Mouse (Mus musculus) embryonic facial prominence, embryonic 14.5 days (tissue): Measurements from ENCODE around the gene Pitpna. TPM values are rescaled to one million over a fixed set of nuclear protein-coding genes. Genes with fewer than 3 reads are reported as not detected.

Source experiments
- ATAC-seq: fragments of 200-750 bp; cut with Nextera tagmentation; 2 replicates; pipeline ENCODE4 v1.8.0; 2017; ENCODE audit warnings: low read depth, moderate number of reproducible peaks, moderate TSS enrichment
- DNase-seq: peaks from one replicate; pipeline ENCODE4 v3.0.0-alpha.2; 2015; ENCODE audit warnings: low spot score
- H3K27ac ChIP-seq: fragments of 300-500 bp; sonication (generic); replicated peaks from 2 replicates; pipeline ENCODE4 v1.5.1; 2014; ENCODE audit warnings: low read depth, mild to moderate bottlenecking, low read length, moderate library complexity
- H3K27me3 ChIP-seq: fragments of 300-500 bp; sonication (generic); replicated peaks from 2 replicates; pipeline ENCODE4 v1.6.1; 2014; ENCODE audit warnings: low read length; ENCODE audit not compliant: control insufficient read depth, insufficient read depth
- H3K36me3 ChIP-seq: fragments of 300-500 bp; sonication (generic); 2 replicates; pipeline ENCODE4 v1.6.1; 2014; ENCODE audit warnings: low read length, mixed read lengths; ENCODE audit not compliant: control insufficient read depth, insufficient read depth
- H3K4me1 ChIP-seq: fragments of 300-500 bp; sonication (generic); 2 replicates; pipeline ENCODE4 v1.6.1; 2014; ENCODE audit warnings: antibody characterized with exemption, low read length; ENCODE audit not compliant: control insufficient read depth, insufficient read depth
- H3K4me2 ChIP-seq: fragments of 300-500 bp; sonication (generic); 2 replicates; pipeline ENCODE4 v1.6.1; 2014; ENCODE audit warnings: low read depth, mild to moderate bottlenecking, low read length, moderate library complexity, mixed read lengths
- H3K4me3 ChIP-seq: fragments of 300-500 bp; sonication (generic); 2 replicates; pipeline ENCODE4 v1.5.1; 2014; ENCODE audit warnings: low read depth, mild to moderate bottlenecking, low read length
- H3K9ac ChIP-seq: fragments of 300-500 bp; sonication (generic); 2 replicates; pipeline ENCODE4 v1.6.1; 2014; ENCODE audit warnings: low read depth, mild to moderate bottlenecking, low read length, moderate library complexity, mixed read lengths
- H3K9me3 ChIP-seq: fragments of 300-500 bp; sonication (generic); 2 replicates; pipeline ENCODE4 v1.6.1; 2016; ENCODE audit warnings: low read length; ENCODE audit not compliant: control insufficient read depth
- whole genome bisulfite sequencing: fragments of 180-500 bp; shearing (Covaris S2); extraction: QIAGEN DNeasy Blood & Tissue Kit; methylation state at CpG from one replicate; pipeline ENCODE4 v1.1.7; 2014; 5-methylcytosine and 5-hydroxymethylcytosine counted together
- polyA plus RNA-seq: library from polyadenylated mRNA; unstranded; fragments of >200 nt; fragmentation: Nextera tagmentation; extraction: Ambion mirVana; gene quantifications from 2 replicates; pipeline ENCODE4 v1.2.1, GENCODE M21; 2014

The Pitpna gene
- polyA plus RNA-seq, 1 experiment from 2014 or later, result 86.3 TPM

DNA sequence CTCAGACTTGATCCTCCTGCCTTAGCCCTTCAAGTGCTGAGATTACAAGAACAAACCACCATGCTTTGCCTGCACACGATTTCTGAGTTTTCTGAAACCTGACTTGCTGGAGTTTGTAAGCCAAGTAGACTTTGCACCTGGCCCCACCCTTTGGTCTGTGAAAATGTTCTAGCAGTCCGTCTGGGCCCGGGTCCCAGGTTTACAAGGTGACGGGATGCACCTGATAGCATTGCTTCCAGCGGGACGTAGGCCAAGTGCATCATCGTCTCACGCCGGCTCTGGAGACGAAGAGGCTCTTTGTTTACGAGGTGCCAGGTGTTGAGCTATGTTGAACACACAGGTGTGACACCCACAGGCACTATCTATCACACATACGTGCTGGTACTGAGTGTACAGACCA lies 18.9 kb upstream of the Pitpna start:
- WGBS, result 92% methylated on average over 12 of the region's 12 CpGs
- no peak overlapping the region for H3K4me2 ChIP-seq
- ATAC-seq, result no peak

DNA sequence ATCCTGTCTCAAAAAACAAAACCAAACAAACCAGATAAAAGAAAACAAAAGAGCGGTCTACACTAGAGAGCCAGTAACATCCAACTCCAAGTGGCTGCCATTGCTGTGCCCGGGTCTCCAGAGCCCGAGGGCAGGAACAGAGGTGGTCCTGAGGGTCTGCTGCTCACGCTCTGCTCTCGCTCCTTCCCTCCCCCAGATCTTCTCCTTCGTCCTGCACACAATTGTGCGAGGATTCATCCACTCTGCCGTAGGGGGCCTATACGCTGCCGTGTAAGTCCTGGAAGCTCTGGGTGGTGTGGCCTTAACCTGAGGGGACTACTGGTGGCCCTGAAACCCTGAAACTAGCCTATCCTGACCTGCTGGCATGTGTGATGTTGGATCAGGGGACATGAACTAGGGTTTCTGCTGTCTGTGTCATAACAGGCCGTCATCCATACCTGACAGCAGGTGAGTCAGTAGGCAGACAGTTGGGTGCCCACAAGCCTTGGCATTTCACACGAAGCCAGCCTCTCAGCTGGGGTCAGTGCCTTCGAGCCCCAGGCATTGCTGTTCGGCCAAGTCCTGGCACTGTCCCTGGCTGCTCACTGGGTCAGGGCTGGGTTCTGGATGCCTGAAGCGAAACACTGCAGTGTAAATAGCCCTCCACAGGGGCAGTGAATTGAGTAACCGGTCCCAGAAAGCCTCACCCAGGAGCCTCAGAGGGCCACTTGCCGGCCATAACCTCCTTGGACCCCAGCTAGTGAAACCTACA lies 17.3 kb upstream of the Pitpna start:
- no peaks in the 10 kb centered on the region for H3K36me3 ChIP-seq
- H3K27ac ChIP-seq, result no peak overlapping the region
- H3K4me2 ChIP-seq, result no peak overlapping the region
- H3K9me3 ChIP-seq, result no peaks in the 10 kb centered on the region
- H3K27me3 ChIP-seq, result no peaks in the 10 kb centered on the region
- no peak overlapping the region for H3K4me3 ChIP-seq
- ATAC-seq (no peak), DNase-seq (no peak)
- H3K9ac ChIP-seq, result no peak overlapping the region
- H3K4me1 ChIP-seq, result peaks cover 15% of the 10 kb centered on the region
- WGBS, result 90% methylated on average over 17 of the region's 17 CpGs

More for the DNA sequence above, 18.9 kb upstream of the Pitpna start:
- Histone ChIP-seq H3K27ac (no peak overlapping the region), H3K4me1 (peaks cover 15% of the 10 kb centered on the region), H3K27me3 (no peaks in the 10 kb centered on the region), H3K9me3 (no peaks in the 10 kb centered on the region), H3K36me3 (no peaks in the 10 kb centered on the region), H3K9ac (no peak overlapping the region), H3K4me3 (no peak overlapping the region)
- DNase-seq, result no peak

- Histone ChIP-seq H3K9ac (no peak overlapping the region), H3K4me1 (peaks cover 15% of the 10 kb centered on the region), H3K27me3 (no peaks in the 10 kb centered on the region), H3K9me3 (no peaks in the 10 kb centered on the region), H3K27ac (no peak overlapping the region), H3K4me3 (no peak overlapping the region), H3K4me2 (no peak overlapping the region), H3K36me3 (no peaks in the 10 kb centered on the region)
- WGBS, result 70% methylated on average over 13 of the region's 14 CpGs
- DNase-seq (no peak), ATAC-seq (no peak)
Measured at GRCm38 (mm10) chr11:75571126-75571990, 16.5 kb upstream of the Pitpna start.

DNA sequence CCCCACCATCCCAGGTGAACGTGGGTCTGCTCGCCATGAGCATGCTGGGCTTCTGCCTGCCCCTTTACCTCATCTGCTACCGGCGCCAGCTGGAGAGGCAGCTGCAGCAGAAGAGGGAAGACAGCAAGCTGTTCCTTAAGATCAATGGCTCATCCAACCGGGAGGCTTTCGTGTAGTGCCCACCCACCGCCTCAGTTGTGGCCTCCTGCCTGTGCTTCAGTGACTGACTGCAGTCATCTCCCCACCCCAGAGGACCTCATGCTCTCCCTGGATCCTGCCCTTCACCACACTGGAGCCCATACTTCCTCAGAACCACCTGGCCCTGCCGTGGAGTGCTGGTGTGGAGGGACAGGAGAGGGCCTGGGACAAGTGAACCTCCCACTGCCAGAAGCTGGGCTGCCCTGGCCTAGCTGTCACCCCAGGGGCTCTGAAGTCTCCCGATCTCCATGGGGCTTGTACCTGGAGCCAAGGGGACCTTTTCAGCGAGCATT lies 15.6 kb upstream of the Pitpna start:
- Histone ChIP-seq H3K4me1 (peaks cover 15% of the 10 kb centered on the region), H3K4me2 (peak overlapping the region; percentile 32), H3K27me3 (no peaks in the 10 kb centered on the region), H3K9me3 (no peaks in the 10 kb centered on the region), H3K9ac (peak overlapping the region; percentile 52), H3K27ac (peak overlapping the region; percentile 53), H3K36me3 (no peaks in the 10 kb centered on the region), H3K4me3 (no peak overlapping the region)
- WGBS, result 7% methylated on average over 8 of the region's 10 CpGs
- DNase-seq (peak; percentile 36), ATAC-seq (no peak)

- Histone ChIP-seq H3K4me1 (peaks cover 15% of the 10 kb centered on the region), H3K4me2 (peak overlapping the region; percentile 32), H3K27ac (peak overlapping the region; percentile 53), H3K9ac (peak overlapping the region; percentile 52), H3K4me3 (no peak overlapping the region), H3K27me3 (no peaks in the 10 kb centered on the region), H3K9me3 (no peaks in the 10 kb centered on the region), H3K36me3 (no peaks in the 10 kb centered on the region)
- 11% methylated on average over 12 of the region's 12 CpGs for WGBS
- peak; percentile 91 for ATAC-seq
- peak; percentile 94 for DNase-seq
Measured at GRCm38 (mm10) chr11:75572854-75573650, 14.8 kb upstream of the Pitpna start.

DNA sequence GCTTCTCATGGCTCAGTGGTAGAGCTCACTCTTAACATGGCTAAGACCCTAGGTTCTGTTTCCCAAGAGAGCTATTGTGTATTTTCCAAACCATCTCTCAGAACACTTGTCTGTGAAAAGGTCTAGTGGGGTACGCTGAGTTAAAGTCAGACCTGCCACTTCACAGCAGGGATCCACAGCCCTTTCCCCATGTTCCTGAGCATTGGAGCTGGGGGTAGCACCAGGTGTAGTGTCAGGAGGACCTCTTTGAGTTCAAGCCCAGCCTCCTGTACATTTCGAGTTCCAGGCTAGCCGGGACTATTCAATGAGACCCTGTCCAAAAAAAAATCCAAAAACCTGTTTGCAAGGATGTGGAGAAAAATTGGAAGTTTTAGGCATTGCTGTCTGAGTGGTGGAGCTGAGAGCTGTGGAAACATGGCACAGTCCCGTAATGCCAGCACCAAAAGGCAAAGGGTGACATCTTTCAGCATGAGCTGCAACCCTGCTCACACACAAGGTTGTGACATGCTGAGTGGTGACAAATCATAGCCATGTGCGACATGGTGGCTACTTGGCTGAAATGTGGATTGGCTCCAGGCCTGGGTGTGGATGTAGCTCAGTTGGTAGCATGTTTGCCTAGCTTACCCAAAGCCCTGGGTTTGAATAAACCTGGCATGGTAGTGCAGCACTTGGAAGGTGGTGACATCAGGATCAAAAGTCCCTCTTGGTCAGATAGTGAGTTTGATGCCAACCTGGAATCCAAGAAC lies 13.3 kb upstream of the Pitpna start:
- DNase-seq (no peak), ATAC-seq (no peak)
- WGBS, result 87% methylated on average over 5 of the region's 5 CpGs
- Histone ChIP-seq H3K27ac (no peak overlapping the region), H3K4me2 (no peak overlapping the region), H3K4me3 (no peak overlapping the region), H3K9ac (no peak overlapping the region), H3K27me3 (no peaks in the 10 kb centered on the region), H3K4me1 (peaks cover 15% of the 10 kb centered on the region), H3K9me3 (no peaks in the 10 kb centered on the region), H3K36me3 (no peaks in the 10 kb centered on the region)

DNA sequence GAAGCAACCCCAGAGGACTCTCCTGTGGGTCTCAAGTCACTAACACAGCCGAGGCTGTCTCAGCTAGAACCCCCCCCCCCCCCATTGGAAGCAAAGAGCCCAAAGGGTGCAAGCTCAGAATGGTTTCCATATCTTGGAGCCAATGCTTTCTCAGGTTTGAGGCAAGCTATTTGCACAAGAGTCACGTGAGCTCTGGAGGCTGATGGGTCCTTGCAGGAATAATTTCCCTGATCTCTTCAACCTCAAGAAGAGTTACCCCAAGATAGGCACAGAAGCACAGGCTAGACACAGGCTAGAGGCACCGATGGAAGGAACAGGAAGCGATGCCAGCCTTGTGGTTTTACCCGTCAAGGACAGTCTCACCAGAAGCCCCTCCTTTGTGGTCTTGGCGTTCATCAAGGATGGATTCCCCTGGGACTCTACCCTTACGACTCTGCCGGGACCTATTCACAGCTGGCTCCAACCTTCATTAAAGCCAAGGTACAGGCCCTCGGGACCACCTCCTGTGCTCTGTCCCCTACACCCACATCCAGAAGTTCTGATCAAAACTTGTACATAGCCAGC lies 12.3 kb upstream of the Pitpna start:
- no peak for ATAC-seq
- DNase-seq, result no peak
- WGBS, result 67% methylated on average over 9 of the region's 9 CpGs

More for the DNA sequence above, 12.3 kb upstream of the Pitpna start:
- peaks cover 15% of the 10 kb centered on the region for H3K4me1 ChIP-seq
- H3K9ac ChIP-seq, result no peak overlapping the region
- no peak overlapping the region for H3K27ac ChIP-seq
- no peak overlapping the region for H3K4me2 ChIP-seq
- H3K27me3 ChIP-seq, result no peaks in the 10 kb centered on the region
- H3K9me3 ChIP-seq, result no peaks in the 10 kb centered on the region
- no peaks in the 10 kb centered on the region for H3K36me3 ChIP-seq
- H3K4me3 ChIP-seq, result no peak overlapping the region
